Mouse (Mus musculus): ENCODE measurements around the gene Dph6. TPM values are rescaled to one million over a fixed set of nuclear protein-coding genes. Genes with fewer than 3 reads are reported as not detected.

Dph6 gene
- polyA plus RNA-seq, 1 experiment from 2014 or later: 18.1 TPM

DNA sequence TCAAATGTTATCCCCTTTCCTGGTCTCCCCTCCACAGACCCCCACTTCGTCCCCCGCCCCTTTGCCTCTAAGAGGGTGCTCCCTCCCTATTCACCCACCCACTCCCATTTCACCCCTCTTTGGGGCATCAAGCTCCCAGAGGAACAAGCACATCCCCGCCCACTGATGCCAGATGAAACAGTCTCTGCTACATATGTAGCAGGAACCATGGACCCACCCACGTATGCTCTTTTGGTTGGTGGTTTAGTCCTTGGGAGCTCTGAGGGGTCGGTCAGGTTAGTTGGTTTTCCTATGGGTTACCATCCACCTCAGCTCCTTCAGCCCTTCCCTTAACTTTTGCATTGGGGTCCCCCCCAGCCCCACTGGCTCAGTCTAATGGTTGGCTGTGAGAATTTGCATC lies 61.4 kb downstream of the Dph6 start:
- Histone ChIP-seq H3K36me3 (ENCODE audit: control insufficient read depth, insufficient read depth, low read length) (no peaks in the 10 kb centered on the region), H3K4me1 (ENCODE audit: control insufficient read depth, insufficient read depth, low read length) (no peaks in the 10 kb centered on the region), H3K4me3 (ENCODE audit: low read depth, low read length) (no peak overlapping the region), H3K9ac (ENCODE audit: low read length) (no peak overlapping the region), H3K27ac (ENCODE audit: low read depth, low read length) (no peak overlapping the region), H3K4me2 (no peak overlapping the region), H3K27me3 (ENCODE audit: control insufficient read depth, insufficient read depth, low read length) (no peaks in the 10 kb centered on the region), H3K9me3 (ENCODE audit: control insufficient read depth, low read length) (no peaks in the 10 kb centered on the region)
- WGBS: 97% methylated on average over 5 of the region's 5 CpGs
- ATAC-seq (ENCODE audit: low FRiP score) (no peak), DNase-seq (ENCODE audit: low spot score, missing footprints) (no peak)

DNA sequence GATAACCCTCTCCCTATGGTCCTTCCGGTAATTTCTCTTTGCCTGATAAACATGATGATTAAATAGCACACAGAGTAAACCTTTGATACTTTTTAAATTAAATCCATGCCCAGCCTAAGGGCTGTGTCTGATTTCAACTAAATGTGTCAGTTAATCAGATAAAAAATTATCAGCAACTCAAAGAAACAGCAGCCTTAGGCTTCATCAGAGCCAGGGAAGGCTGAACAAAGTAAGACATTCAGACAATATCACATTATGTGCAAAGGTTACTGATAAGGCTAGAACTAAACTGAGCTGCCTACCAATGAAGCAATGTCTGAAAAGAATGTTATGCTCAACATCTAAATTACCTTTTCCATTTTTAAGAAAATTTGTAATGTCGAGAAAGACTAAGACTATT lies 74.0 kb downstream of the Dph6 start:
- H3K4me2 ChIP-seq: no peak overlapping the region
- H3K27ac ChIP-seq (ENCODE audit: low read depth, low read length): no peak overlapping the region
- H3K9ac ChIP-seq (ENCODE audit: low read length): no peak overlapping the region
- H3K9me3 ChIP-seq (ENCODE audit: control insufficient read depth, low read length): no peaks in the 10 kb centered on the region
- H3K36me3 ChIP-seq (ENCODE audit: control insufficient read depth, insufficient read depth, low read length): no peaks in the 10 kb centered on the region
- no peaks in the 10 kb centered on the region for H3K27me3 ChIP-seq (ENCODE audit: control insufficient read depth, insufficient read depth, low read length)
- ATAC-seq (ENCODE audit: low FRiP score) (no peak), DNase-seq (ENCODE audit: low spot score, missing footprints) (no peak)
- no peak overlapping the region for H3K4me3 ChIP-seq (ENCODE audit: low read depth, low read length)
- no peaks in the 10 kb centered on the region for H3K4me1 ChIP-seq (ENCODE audit: control insufficient read depth, insufficient read depth, low read length)
- 91% methylated on average over 2 of the region's 2 CpGs for WGBS

DNA sequence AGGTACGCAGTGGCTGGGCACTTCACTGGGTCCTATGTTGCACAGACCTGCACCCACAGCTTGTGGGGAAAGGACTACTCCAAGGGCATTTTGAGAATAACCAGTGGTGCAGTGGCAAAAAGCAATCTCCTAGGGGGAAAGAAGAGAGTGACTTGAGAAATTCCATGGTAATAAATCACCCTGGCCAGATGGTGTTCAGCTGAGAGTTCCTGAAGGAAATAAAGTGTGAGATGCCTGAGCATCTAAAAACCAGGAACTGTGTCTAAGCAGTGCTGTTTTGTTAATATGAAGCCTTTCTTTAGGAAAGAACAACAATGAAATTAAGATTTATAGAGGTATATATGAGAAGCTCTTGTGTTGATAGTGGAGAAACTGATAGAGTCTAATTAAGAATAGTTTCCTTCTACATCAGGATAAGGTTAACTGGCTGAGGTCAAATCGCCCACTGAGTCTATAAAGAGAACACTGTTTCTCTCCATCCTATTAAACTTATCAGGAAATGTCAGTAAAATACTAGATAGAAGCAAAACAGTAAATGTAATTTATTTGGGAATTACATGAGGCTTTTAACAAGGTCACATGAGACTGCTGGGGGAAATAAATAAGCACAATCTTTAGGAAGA lies 111.7 kb downstream of the Dph6 start:
- Histone ChIP-seq H3K36me3 (ENCODE audit: control insufficient read depth, insufficient read depth, low read length) (no peaks in the 10 kb centered on the region), H3K4me1 (ENCODE audit: control insufficient read depth, insufficient read depth, low read length) (no peaks in the 10 kb centered on the region), H3K4me2 (no peak overlapping the region), H3K9ac (ENCODE audit: low read length) (no peak overlapping the region), H3K27ac (ENCODE audit: low read depth, low read length) (no peak overlapping the region), H3K4me3 (ENCODE audit: low read depth, low read length) (no peak overlapping the region), H3K27me3 (ENCODE audit: control insufficient read depth, insufficient read depth, low read length) (no peaks in the 10 kb centered on the region), H3K9me3 (ENCODE audit: control insufficient read depth, low read length) (no peaks in the 10 kb centered on the region)
- ATAC-seq (ENCODE audit: low FRiP score) (no peak), DNase-seq (ENCODE audit: low spot score, missing footprints) (no peak)
- WGBS: 94% methylated on average over 2 of the region's 2 CpGs

DNA sequence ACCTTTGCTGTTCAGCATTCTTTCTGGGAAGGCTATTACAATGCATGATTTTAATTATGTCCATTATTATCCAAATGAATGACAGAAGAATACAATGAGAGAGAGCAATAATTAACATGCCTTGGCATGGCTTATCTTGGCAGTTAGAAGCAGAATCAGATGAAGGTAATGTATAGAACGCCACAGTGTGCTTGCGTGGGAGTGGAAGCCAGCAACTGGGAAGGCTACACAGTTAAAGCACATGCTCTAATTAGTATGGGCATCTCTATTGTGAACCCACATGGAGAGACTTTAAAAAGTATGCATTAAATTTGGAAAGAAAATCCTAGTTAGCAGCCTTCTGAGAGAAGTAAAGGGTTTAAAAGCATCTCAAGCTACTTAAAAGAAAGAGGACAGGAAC lies 112.4 kb downstream of the Dph6 start:
- H3K27me3 ChIP-seq (ENCODE audit: control insufficient read depth, insufficient read depth, low read length): no peaks in the 10 kb centered on the region
- H3K4me1 ChIP-seq (ENCODE audit: control insufficient read depth, insufficient read depth, low read length): no peaks in the 10 kb centered on the region
- WGBS: 82% methylated on average over 2 of the region's 2 CpGs
- no peak overlapping the region for H3K27ac ChIP-seq (ENCODE audit: low read depth, low read length)
- H3K36me3 ChIP-seq (ENCODE audit: control insufficient read depth, insufficient read depth, low read length): no peaks in the 10 kb centered on the region
- H3K9ac ChIP-seq (ENCODE audit: low read length): no peak overlapping the region
- H3K4me2 ChIP-seq: no peak overlapping the region
- DNase-seq (ENCODE audit: low spot score, missing footprints): no peak
- no peak for ATAC-seq (ENCODE audit: low FRiP score)
- no peak overlapping the region for H3K4me3 ChIP-seq (ENCODE audit: low read depth, low read length)
- no peaks in the 10 kb centered on the region for H3K9me3 ChIP-seq (ENCODE audit: control insufficient read depth, low read length)

DNA sequence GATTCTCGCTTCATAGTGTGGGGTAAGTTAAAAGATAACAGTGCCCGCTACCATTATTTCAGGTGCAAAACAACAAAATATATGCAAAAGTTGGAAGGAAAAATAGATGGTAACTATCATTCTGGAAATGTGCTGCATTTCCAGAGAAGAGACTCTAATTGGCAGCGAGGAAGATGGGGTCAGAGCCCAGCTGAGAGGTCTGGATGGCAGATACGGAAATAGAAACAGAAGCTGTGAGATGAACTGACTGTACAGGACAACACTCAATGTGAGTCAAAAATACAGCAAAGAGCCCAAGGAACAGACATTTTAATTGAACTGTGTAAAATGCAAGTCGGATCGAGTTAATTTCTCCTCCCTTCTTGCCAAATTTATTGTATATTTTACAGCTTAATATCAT lies 114.3 kb downstream of the Dph6 start:
- DNase-seq (ENCODE audit: low spot score, missing footprints) (no peak), ATAC-seq (ENCODE audit: low FRiP score) (no peak)
- no peaks in the 10 kb centered on the region for H3K36me3 ChIP-seq (ENCODE audit: control insufficient read depth, insufficient read depth, low read length)
- no peak overlapping the region for H3K4me2 ChIP-seq
- H3K27me3 ChIP-seq (ENCODE audit: control insufficient read depth, insufficient read depth, low read length): no peaks in the 10 kb centered on the region
- H3K4me3 ChIP-seq (ENCODE audit: low read depth, low read length): no peak overlapping the region
- no peaks in the 10 kb centered on the region for H3K4me1 ChIP-seq (ENCODE audit: control insufficient read depth, insufficient read depth, low read length)
- no peak overlapping the region for H3K27ac ChIP-seq (ENCODE audit: low read depth, low read length)
- H3K9ac ChIP-seq (ENCODE audit: low read length): no peak overlapping the region
- H3K9me3 ChIP-seq (ENCODE audit: control insufficient read depth, low read length): no peaks in the 10 kb centered on the region
- 92% methylated on average over 6 of the region's 6 CpGs for WGBS

DNA sequence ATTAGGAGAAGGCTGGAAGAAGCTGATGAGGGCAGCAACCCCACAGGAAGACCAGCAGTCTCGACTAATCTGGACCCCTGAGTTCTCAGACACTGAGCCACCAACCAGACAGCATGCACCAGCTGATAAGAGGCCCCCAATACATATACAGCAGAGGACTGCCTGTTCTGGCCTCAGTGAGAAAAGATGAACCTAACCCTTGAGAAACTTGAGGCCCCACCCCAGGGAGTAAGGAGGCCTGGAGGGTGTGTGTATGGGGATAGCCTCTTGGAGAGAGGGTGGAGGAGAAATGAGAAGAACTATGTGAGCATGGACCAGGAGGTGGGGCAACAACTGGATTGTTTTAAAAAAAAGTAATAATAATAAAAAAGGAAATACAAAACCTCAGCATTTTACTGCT lies 118.7 kb downstream of the Dph6 start:
- WGBS: 56% methylated on average over 1 of the region's 1 CpGs
- H3K9ac ChIP-seq (ENCODE audit: low read length): no peak overlapping the region
- H3K4me1 ChIP-seq (ENCODE audit: control insufficient read depth, insufficient read depth, low read length): no peaks in the 10 kb centered on the region
- ATAC-seq (ENCODE audit: low FRiP score) (no peak), DNase-seq (ENCODE audit: low spot score, missing footprints) (no peak)
- H3K4me3 ChIP-seq (ENCODE audit: low read depth, low read length): no peak overlapping the region
- no peak overlapping the region for H3K27ac ChIP-seq (ENCODE audit: low read depth, low read length)
- H3K4me2 ChIP-seq: no peak overlapping the region
- no peaks in the 10 kb centered on the region for H3K36me3 ChIP-seq (ENCODE audit: control insufficient read depth, insufficient read depth, low read length)
- H3K27me3 ChIP-seq (ENCODE audit: control insufficient read depth, insufficient read depth, low read length): no peaks in the 10 kb centered on the region
- no peaks in the 10 kb centered on the region for H3K9me3 ChIP-seq (ENCODE audit: control insufficient read depth, low read length)

DNA sequence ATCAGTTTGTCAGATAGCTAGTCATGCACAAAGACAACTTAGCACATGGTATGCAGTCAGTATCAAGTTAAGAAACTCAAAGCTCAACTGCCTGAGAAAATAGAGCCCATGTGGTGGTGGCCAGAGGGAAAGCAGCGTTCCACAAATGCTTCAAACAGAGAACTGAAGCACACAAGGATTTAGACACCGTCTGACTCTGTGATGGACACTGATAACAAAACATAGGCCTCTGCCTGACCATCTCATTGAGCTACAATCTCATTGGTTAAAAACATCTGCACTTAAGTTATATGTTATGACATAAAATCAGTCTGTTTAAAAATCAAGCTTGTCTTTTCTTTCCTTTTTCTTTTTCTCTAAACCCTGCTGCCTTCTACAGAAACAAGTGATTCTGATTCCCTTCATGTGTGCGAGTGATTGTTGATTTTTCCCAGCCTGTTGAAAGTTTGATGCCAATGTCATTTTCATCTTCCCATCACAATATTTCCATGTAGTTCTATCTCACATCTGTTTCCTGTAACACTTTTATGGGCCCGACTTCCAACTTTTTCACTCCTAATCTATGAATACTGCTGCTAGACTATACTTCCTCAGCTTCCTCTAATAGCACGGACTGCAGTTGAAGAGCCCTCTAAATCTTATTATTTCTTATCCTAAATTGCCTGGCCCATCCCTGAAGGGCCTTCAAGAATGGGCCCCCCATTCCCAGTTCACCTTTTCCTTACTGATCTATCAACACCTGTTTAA lies 123.6 kb downstream of the Dph6 start:
- H3K4me1 ChIP-seq (ENCODE audit: control insufficient read depth, insufficient read depth, low read length): no peaks in the 10 kb centered on the region
- no peak overlapping the region for H3K27ac ChIP-seq (ENCODE audit: low read depth, low read length)
- H3K9me3 ChIP-seq (ENCODE audit: control insufficient read depth, low read length): no peaks in the 10 kb centered on the region
- H3K36me3 ChIP-seq (ENCODE audit: control insufficient read depth, insufficient read depth, low read length): no peaks in the 10 kb centered on the region
- ATAC-seq (ENCODE audit: low FRiP score) (no peak), DNase-seq (ENCODE audit: low spot score, missing footprints) (no peak)
- H3K4me2 ChIP-seq: no peak overlapping the region
- H3K27me3 ChIP-seq (ENCODE audit: control insufficient read depth, insufficient read depth, low read length): no peaks in the 10 kb centered on the region
- H3K4me3 ChIP-seq (ENCODE audit: low read depth, low read length): no peak overlapping the region
- H3K9ac ChIP-seq (ENCODE audit: low read length): no peak overlapping the region
- 90% methylated on average over 5 of the region's 5 CpGs for WGBS

DNA sequence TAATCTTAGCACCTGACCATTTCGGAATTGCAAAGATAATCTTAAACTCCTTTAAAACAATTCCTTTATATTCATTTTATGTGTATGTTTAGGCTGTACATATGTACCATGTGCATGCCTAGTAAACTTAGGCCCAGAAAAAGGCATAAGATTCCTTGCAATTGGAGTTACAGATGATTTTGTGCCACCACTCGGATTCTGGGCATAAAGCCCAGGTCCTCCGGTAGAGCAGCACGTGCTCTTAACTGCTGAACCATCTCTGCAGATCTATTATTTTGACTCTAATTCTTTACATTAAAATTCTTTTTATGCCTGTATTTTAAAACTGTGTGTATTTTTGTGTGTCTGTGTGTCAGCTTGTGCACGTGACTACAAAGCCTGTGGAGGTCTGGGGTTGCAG lies 134.3 kb downstream of the Dph6 start:
- Histone ChIP-seq H3K9me3 (ENCODE audit: control insufficient read depth, low read length) (no peaks in the 10 kb centered on the region), H3K27ac (ENCODE audit: low read depth, low read length) (no peak overlapping the region), H3K4me2 (no peak overlapping the region), H3K36me3 (ENCODE audit: control insufficient read depth, insufficient read depth, low read length) (no peaks in the 10 kb centered on the region), H3K4me1 (ENCODE audit: control insufficient read depth, insufficient read depth, low read length) (no peaks in the 10 kb centered on the region), H3K9ac (ENCODE audit: low read length) (no peak overlapping the region), H3K27me3 (ENCODE audit: control insufficient read depth, insufficient read depth, low read length) (no peaks in the 10 kb centered on the region), H3K4me3 (ENCODE audit: low read depth, low read length) (no peak overlapping the region)
- WGBS: 93% methylated on average over 5 of the region's 5 CpGs
- no peak for ATAC-seq (ENCODE audit: low FRiP score)
- no peak for DNase-seq (ENCODE audit: low spot score, missing footprints)

DNA sequence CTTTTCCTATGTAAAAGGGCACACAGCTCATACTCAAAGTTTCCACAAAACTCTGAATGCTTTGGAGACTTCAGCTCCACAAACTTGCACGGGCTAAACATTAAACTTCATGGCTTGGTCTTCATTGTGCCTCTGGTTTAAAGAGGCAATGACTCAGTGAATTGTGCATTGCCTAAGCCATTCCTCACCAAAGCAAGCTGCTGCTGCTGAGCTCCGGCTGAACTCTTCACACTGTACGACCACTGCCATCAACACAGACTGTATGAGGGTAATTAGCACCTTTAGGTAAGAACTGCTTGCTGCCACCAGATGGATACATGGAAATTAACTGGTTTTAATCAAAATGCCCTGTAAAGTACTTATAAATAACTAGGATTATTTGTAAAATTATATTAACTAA lies 134.9 kb downstream of the Dph6 start:
- Histone ChIP-seq H3K4me2 (no peak overlapping the region), H3K4me3 (ENCODE audit: low read depth, low read length) (no peak overlapping the region), H3K4me1 (ENCODE audit: control insufficient read depth, insufficient read depth, low read length) (no peaks in the 10 kb centered on the region), H3K27me3 (ENCODE audit: control insufficient read depth, insufficient read depth, low read length) (no peaks in the 10 kb centered on the region), H3K9ac (ENCODE audit: low read length) (no peak overlapping the region), H3K27ac (ENCODE audit: low read depth, low read length) (no peak overlapping the region), H3K36me3 (ENCODE audit: control insufficient read depth, insufficient read depth, low read length) (no peaks in the 10 kb centered on the region), H3K9me3 (ENCODE audit: control insufficient read depth, low read length) (no peaks in the 10 kb centered on the region)
- DNase-seq (ENCODE audit: low spot score, missing footprints): no peak
- no peak for ATAC-seq (ENCODE audit: low FRiP score)
- WGBS: 84% methylated on average over 3 of the region's 3 CpGs
